Comparison of ENCODE assay signal across 30 mouse cellular contexts in the genomic region with DNA sequence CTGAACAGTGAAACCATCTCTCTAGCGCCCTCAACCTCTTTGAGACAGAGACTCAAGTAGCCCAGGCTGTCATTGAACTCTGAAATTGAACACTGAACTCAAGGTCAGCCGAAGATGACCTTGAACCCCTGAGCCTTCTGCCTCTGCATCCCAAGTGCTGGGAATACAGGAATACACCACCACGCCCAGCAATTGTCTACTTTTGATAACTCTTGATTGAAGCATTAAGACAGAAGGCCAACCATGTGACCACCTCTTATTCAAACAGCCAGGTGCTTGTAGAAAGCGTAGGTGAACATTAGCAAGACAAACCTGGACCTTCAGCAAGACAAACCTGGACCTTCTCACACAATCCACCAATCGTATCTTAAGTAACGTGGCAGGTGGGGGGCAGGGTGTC. TPM values are rescaled to one million over a fixed set of nuclear protein-coding genes. Genes with fewer than 3 reads are reported as not detected.
A peak's percentile ranks its signal among the peaks of the same experiment; 100 is the strongest.
DNase-seq lines count a peak whose midpoint lies in the region; ATAC-seq and TF ChIP-seq lines count a peak whose summit lies in the region.
"Had no signal": no experiment of that assay in that cellular context is flagged by ENCODE, and none has a peak within 500 bp of the region (broad histone marks: within the 10 kb centered on the region; RNA-seq: fewer than 3 reads in every experiment).

No protein-coding gene starts in this region.

- no peak for ATAC-seq in hindbrain, embryonic 16.5 days
- ATAC-seq: activated CD4-positive, CD25-positive, alpha-beta regulatory T cell, adult 4 months; CD4-positive, CD25-positive, alpha-beta regulatory T cell, adult 4 months; forebrain, embryonic 14.5 days; forebrain, embryonic 16.5 days had no signal

- no peak overlapping the region for H3K4me3 ChIP-seq in hindbrain, embryonic 10.5 days
- no peak overlapping the region for H3K4me3 ChIP-seq in hindbrain, embryonic 16.5 days (ENCODE audit: low read length)
- no peak overlapping the region for H3K4me3 ChIP-seq in ES-E14 (ENCODE audit: insufficient read depth in 1 of 2, low read depth in 1 of 2, low read length in 2 of 2, poor library complexity in 1 of 2, severe bottlenecking in 1 of 2)
- H3K4me3 ChIP-seq: embryonic facial prominence, embryonic 13.5 days; embryonic facial prominence, embryonic 15.5 days; erythroblast, embryonic 14.5 days; forebrain, embryonic 10.5 days; forebrain, embryonic 12.5 days had no signal

- H3K9me3 ChIP-seq in hindbrain, embryonic 10.5 days: no peaks in the 10 kb centered on the region
- H3K9me3 ChIP-seq in hindbrain, embryonic 16.5 days (ENCODE audit: control insufficient read depth, low read length): no peaks in the 10 kb centered on the region
- H3K9me3 ChIP-seq in ES-E14 (ENCODE audit: control insufficient read depth, insufficient read depth, low read depth, low read length): no peaks in the 10 kb centered on the region
- H3K9me3 ChIP-seq: embryonic facial prominence, embryonic 13.5 days; embryonic facial prominence, embryonic 15.5 days; forebrain, embryonic 10.5 days; forebrain, embryonic 12.5 days had no signal

- no peak for DNase-seq in hindbrain, embryonic 10.5 days (ENCODE audit: low spot score)
- peak; percentile 88 for DNase-seq in ES-E14 (ENCODE audit: low read depth, low spot score)
- DNase-seq in WW6 (ENCODE audit: low read depth, low spot score): peak; percentile 75
- no peak for DNase-seq in layer of hippocampus, postnatal 14 days (ENCODE audit: low spot score in 2 of 2)
- no peak for DNase-seq in gastrocnemius, postnatal 4 days (ENCODE audit: low spot score in 2 of 2)
- DNase-seq in heart, adult 11 months: no peak
- DNase-seq: adrenal gland, adult 8-10 months; adrenal gland, postnatal 14 days; adrenal gland, postnatal 36 days; B cell, adult 2 months; cerebellum, adult 11-12 months; cerebellum, adult 2 months; cerebellum, adult 9-10 months; cerebellum, postnatal 10 days; cerebellum, postnatal 36 days; embryo, embryonic 11 days had no signal

- H3K4me2 ChIP-seq in hindbrain, embryonic 16.5 days (ENCODE audit: low read length): no peak overlapping the region
- H3K4me2 ChIP-seq: embryonic facial prominence, embryonic 13.5 days; embryonic facial prominence, embryonic 15.5 days; forebrain, embryonic 12.5 days had no signal

- in situ Hi-C loops in ES-E14 (cut with MboI; ENCODE audit: low sequenced_read_pairs in 2 of 2, unreplicated experiment in 2 of 2): no loop called here

- H3K27me3 ChIP-seq in hindbrain, embryonic 10.5 days (ENCODE audit: insufficient read depth, poor library complexity, severe bottlenecking): no peaks in the 10 kb centered on the region
- H3K27me3 ChIP-seq in hindbrain, embryonic 16.5 days (replicated peaks; ENCODE audit: control insufficient read depth, insufficient read depth, low read length): no peaks in the 10 kb centered on the region
- H3K27me3 ChIP-seq: embryonic facial prominence, embryonic 13.5 days; embryonic facial prominence, embryonic 15.5 days; forebrain, embryonic 12.5 days had no signal

- peak overlapping the region; percentile 23; the same call in 1 of the 2 replicates for H3K27ac ChIP-seq in hindbrain, embryonic 10.5 days
- H3K27ac ChIP-seq in hindbrain, embryonic 16.5 days (ENCODE audit: low read depth, low read length): no peak overlapping the region
- H3K27ac ChIP-seq in ES-E14 (ENCODE audit: insufficient read depth, low read depth, low read length, poor library complexity, severe bottlenecking): peak overlapping the region; percentile 62; the same call in 1 of the 2 replicates
- H3K27ac ChIP-seq: embryonic facial prominence, embryonic 13.5 days; embryonic facial prominence, embryonic 15.5 days; forebrain, embryonic 10.5 days; forebrain, embryonic 12.5 days had no signal

- WGBS in hindbrain, embryonic 10.5 days: 87% methylated on average over 6 of the region's 6 CpGs
- WGBS in hindbrain, embryonic 16.5 days: 87% methylated on average over 6 of the region's 6 CpGs

- H3K4me1 ChIP-seq in hindbrain, embryonic 10.5 days (replicated peaks): peaks cover 15% of the 10 kb centered on the region; the same call in 1 of the 2 replicates
- no peaks in the 10 kb centered on the region for H3K4me1 ChIP-seq in hindbrain, embryonic 16.5 days (ENCODE audit: control insufficient read depth, insufficient read depth, low read depth, low read length)
- peaks cover 3 to 23% of the 10 kb centered on the region in 2 experiments; a peak in 3 of 4 replicates for H3K4me1 ChIP-seq in ES-E14 (ENCODE audit: control insufficient read depth in 2 of 2, insufficient read depth in 2 of 2, low read length in 2 of 2, poor library complexity in 1 of 2)

- no peaks in the 10 kb centered on the region for H3K36me3 ChIP-seq in hindbrain, embryonic 10.5 days
- H3K36me3 ChIP-seq in hindbrain, embryonic 16.5 days (ENCODE audit: control insufficient read depth, insufficient read depth, low read length): no peaks in the 10 kb centered on the region
- H3K36me3 ChIP-seq in ES-E14 (ENCODE audit: control insufficient read depth, insufficient read depth, low read length, poor library complexity, severe bottlenecking): no peaks in the 10 kb centered on the region
- H3K36me3 ChIP-seq: embryonic facial prominence, embryonic 13.5 days; embryonic facial prominence, embryonic 15.5 days; forebrain, embryonic 10.5 days; forebrain, embryonic 12.5 days had no signal

- no peak overlapping the region for H3K9ac ChIP-seq in hindbrain, embryonic 16.5 days (ENCODE audit: low read depth, low read length)
- no peak overlapping the region for H3K9ac ChIP-seq in ES-E14 (ENCODE audit: insufficient read depth, low read depth, low read length, poor library complexity, severe bottlenecking)
- H3K9ac ChIP-seq: embryonic facial prominence, embryonic 13.5 days; embryonic facial prominence, embryonic 15.5 days; forebrain, embryonic 12.5 days had no signal

TF ChIP-seq in ES-E14, 5 proteins besides CTCF, POLR2A, EP300 and RAD21:
- TF ChIP-seq ZNF384 (IDR thresholded peaks at IDR 0.05; ENCODE audit: low read depth, low read length) (no peak), CHD2 (IDR thresholded peaks at IDR 0.05; ENCODE audit: low read depth, low read length) (peak; percentile 75; the same call in 1 of the 2 replicates)

RNA-seq across cellular contexts. Expression of a gene that starts 18.8 kb away (rescaled TPM):
- 1.0 and 1.4 TPM in 2 replicates for polyA plus RNA-seq in hindbrain, embryonic 10.5 days (2016; fragmentation: Nextera tagmentation; extraction: Ambion mirVana)
- polyA plus RNA-seq in hindbrain, embryonic 16.5 days (2015; fragmentation: Nextera tagmentation; extraction: Ambion mirVana): 0.61 and 0.76 TPM in 2 replicates
- total RNA-seq in ES-E14 (2012; rRNA removed): not detected in 2 replicates
- under 1 TPM in 1 of 2 experiments, not detected in 1; 0.29 TPM for total RNA-seq in layer of hippocampus, postnatal 14 days (2021)
- not detected for total RNA-seq in gastrocnemius, postnatal 4 days (2021)
- total RNA-seq: CH12.LX; common myeloid progenitor, adult 5-6 weeks; MEL had no signal
- polyA plus RNA-seq: erythroblast, embryonic 14.5 days; forebrain, embryonic 12.5 days had no signal

RNA-seq across cellular contexts. Expression of a gene that starts 36.9 kb away (rescaled TPM):
- polyA plus RNA-seq in hindbrain, embryonic 10.5 days (2016; fragmentation: Nextera tagmentation; extraction: Ambion mirVana): 0.84 and 1.2 TPM in 2 replicates
- polyA plus RNA-seq in hindbrain, embryonic 16.5 days (2015; fragmentation: Nextera tagmentation; extraction: Ambion mirVana): 0.06 TPM in 1 of 2 replicates, not detected in the other
- 0.21 and 0.22 TPM in 2 replicates for total RNA-seq in ES-E14 (2012; rRNA removed)
- total RNA-seq in layer of hippocampus, postnatal 14 days (2021): under 1 TPM; 0.16 to 0.60 TPM
- not detected for total RNA-seq in gastrocnemius, postnatal 4 days (2021)
- total RNA-seq: CH12.LX; common myeloid progenitor, adult 5-6 weeks; MEL had no signal
- polyA plus RNA-seq: activated CD4-positive, CD25-positive, alpha-beta regulatory T cell, adult 4 months; CD4-positive, CD25-positive, alpha-beta regulatory T cell, adult 4 months; embryonic facial prominence, embryonic 11.5 days; erythroblast, embryonic 14.5 days; forebrain, embryonic 10.5 days; forebrain, embryonic 12.5 days; forebrain, embryonic 14.5 days; forebrain, embryonic 16.5 days had no signal

RNA-seq across cellular contexts. Expression of a gene that starts 57.4 kb away (rescaled TPM):
- 2.3 and 4.6 TPM in 2 replicates for polyA plus RNA-seq in hindbrain, embryonic 10.5 days (2016; fragmentation: Nextera tagmentation; extraction: Ambion mirVana)
- polyA plus RNA-seq in hindbrain, embryonic 16.5 days (2015; fragmentation: Nextera tagmentation; extraction: Ambion mirVana): 4.5 and 5.2 TPM in 2 replicates
- 1.1 and 2.3 TPM in 2 replicates for total RNA-seq in ES-E14 (2012; rRNA removed)
- 1 to 10 TPM; 1.5 to 2.7 TPM for total RNA-seq in layer of hippocampus, postnatal 14 days (2021)
- total RNA-seq in gastrocnemius, postnatal 4 days (2021): under 1 TPM; 0.52 to 0.54 TPM
- total RNA-seq: CH12.LX; common myeloid progenitor, adult 5-6 weeks; MEL had no signal
- polyA plus RNA-seq: activated CD4-positive, CD25-positive, alpha-beta regulatory T cell, adult 4 months; CD4-positive, CD25-positive, alpha-beta regulatory T cell, adult 4 months; erythroblast, embryonic 14.5 days had no signal

Comparison
In these comparisons a context has a peak if more than half of its experiments do, and no peak if none do; other contexts are left out.
1. DNase-seq: peak in ES-E14 (single experiment) and WW6 (single experiment); none in hindbrain, embryonic 10.5 days (single experiment), layer of hippocampus, postnatal 14 days (0 of 2), gastrocnemius, postnatal 4 days (0 of 2) and heart, adult 11 months (single experiment).